Mouse (Mus musculus) spleen, adult 2 months (tissue): ENCODE results near the gene Nr2e3. TPM values are rescaled to one million over a fixed set of nuclear protein-coding genes. Genes with fewer than 3 reads are reported as not detected.

ENCODE experiments used
- DNase-seq, 2 experiments: peaks; one replicate each; pipeline versions ENCODE4 v3.0.0 to v3.0.0-alpha.2; 2012 to 2021; ENCODE audit warnings: low spot score in 2 of 2, low read depth in 1 of 2
- H3K27ac ChIP-seq: fragments of 200-500 bp; 2 replicates; pipeline ENCODE4 v1.5.1; 2012; ENCODE audit warnings: low read length, inconsistent platforms; ENCODE audit not compliant: insufficient read depth
- H3K27me3 ChIP-seq: fragments of 200-500 bp; 2 replicates; pipeline ENCODE4 v1.6.1; 2012; ENCODE audit warnings: mild to moderate bottlenecking, moderate library complexity, low read length, inconsistent platforms; ENCODE audit not compliant: control insufficient read depth, insufficient read depth
- H3K36me3 ChIP-seq: fragments of 200-500 bp; 2 replicates; pipeline ENCODE4 v1.6.1; 2012; ENCODE audit warnings: mild to moderate bottlenecking, low read length, inconsistent platforms; ENCODE audit not compliant: control insufficient read depth, insufficient read depth
- H3K4me1 ChIP-seq: fragments of 200-500 bp; 2 replicates; pipeline ENCODE4 v1.6.1; 2011; ENCODE audit warnings: inconsistent platforms; ENCODE audit not compliant: control insufficient read depth, insufficient read depth, insufficient read length
- H3K4me3 ChIP-seq: fragments of 200-500 bp; 2 replicates; pipeline ENCODE4 v1.5.1; 2011; ENCODE audit warnings: mild to moderate bottlenecking, inconsistent platforms; ENCODE audit not compliant: insufficient read depth, insufficient read length; ENCODE audit errors: extremely low read depth
- CTCF ChIP-seq: fragments of 200-500 bp; IDR thresholded peaks from 2 replicates; pipeline ENCODE4 v1.5.1; 2011; ENCODE audit warnings: mild to moderate bottlenecking, inconsistent platforms; ENCODE audit not compliant: insufficient read depth, insufficient read length, insufficient replicate concordance; ENCODE audit errors: extremely low read depth
- POLR2A ChIP-seq: fragments of 200-500 bp; IDR thresholded peaks from 2 replicates; pipeline ENCODE4 v1.6.1; 2011; ENCODE audit warnings: low read depth, low read length, inconsistent platforms
- WGBS: fragments of 180-500 bp; shearing (Covaris S2); methylation state at CpG from one replicate; pipeline ENCODE4 v1.1.7; 2018; 5-methylcytosine and 5-hydroxymethylcytosine counted together
- polyA plus RNA-seq: library from polyadenylated mRNA; depleted of rRNA; stranded (reverse); fragments of >200 nt; gene quantifications from 2 replicates; pipeline ENCODE4 v1.2.3, GENCODE M21; 2012; rRNA removed

Gene Nr2e3
- polyA plus RNA-seq, 1 experiment, result not detected

- Histone ChIP-seq H3K27ac (no peak overlapping the region), H3K4me1 (no peaks in the 10 kb centered on the region), H3K27me3 (no peaks in the 10 kb centered on the region), H3K4me3 (no peak overlapping the region), H3K36me3 (no peaks in the 10 kb centered on the region; the same call in 1 of the 2 replicates)
- 83% methylated on average over 3 of the region's 3 CpGs for WGBS
- TF ChIP-seq CTCF (no peak), POLR2A (no peak)
- DNase-seq, result no peak
Observed at GRCm38 (mm10) chr9:59930248-59930647, 30.2 kb downstream of the Nr2e3 start.

DNA sequence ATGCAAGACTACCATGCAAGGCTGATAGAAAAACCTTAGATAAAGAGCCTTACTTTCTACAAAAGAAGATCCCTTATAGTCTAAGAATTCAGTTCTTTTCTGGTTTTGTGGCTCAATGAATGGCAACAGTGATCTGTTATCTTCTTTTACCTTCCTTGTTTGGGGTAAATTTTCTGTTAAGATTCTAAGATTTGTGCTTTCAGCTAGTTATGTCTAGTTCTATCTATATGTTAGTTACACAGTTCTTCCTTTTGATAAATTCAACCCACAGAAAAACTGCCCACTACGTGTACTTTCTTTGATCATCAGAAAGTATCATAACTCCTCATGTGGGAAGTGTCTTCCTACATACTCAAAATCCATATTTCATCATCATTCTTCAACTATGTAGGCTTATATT, 45.7 kb downstream of the Nr2e3 start:
- Histone ChIP-seq H3K27ac (no peak overlapping the region), H3K27me3 (no peaks in the 10 kb centered on the region), H3K4me3 (no peak overlapping the region), H3K4me1 (no peaks in the 10 kb centered on the region), H3K36me3 (peaks cover under 1% of the 10 kb centered on the region; the same call in 1 of the 2 replicates)
- DNase-seq, result no peak
- 83% methylated on average over 1 of the region's 1 CpGs for WGBS
- TF ChIP-seq POLR2A, result no peak
- no peak for TF ChIP-seq CTCF

- no peaks in the 10 kb centered on the region for H3K27me3 ChIP-seq
- no peaks in the 10 kb centered on the region; the same call in 1 of the 2 replicates for H3K36me3 ChIP-seq
- WGBS, result 70% methylated on average over 1 of the region's 1 CpGs
- no peak overlapping the region for H3K4me3 ChIP-seq
- no peak overlapping the region for H3K27ac ChIP-seq
- TF ChIP-seq CTCF (no peak), POLR2A (no peak)
- no peaks in the 10 kb centered on the region; the same call in 1 of the 2 replicates for H3K4me1 ChIP-seq
- no peak for DNase-seq
Observed at GRCm38 (mm10) chr9:59903382-59903781, 57.1 kb downstream of the Nr2e3 start.

Other genes starting within 250 kb of the Nr2e3 start
- 0.96 and 2.1 TPM in 2 replicates for gene Senp8, start 209.9 kb downstream of the Nr2e3 start, polyA plus RNA-seq
- 2.2 and 2.6 TPM in 2 replicates for gene Myo9a, start 209.8 kb downstream of the Nr2e3 start, polyA plus RNA-seq